Mouse (Mus musculus): ENCODE measurements around the gene Cmas.
A peak's percentile ranks its signal among the peaks of the same experiment; 100 is the strongest.

Cmas gene

DNA sequence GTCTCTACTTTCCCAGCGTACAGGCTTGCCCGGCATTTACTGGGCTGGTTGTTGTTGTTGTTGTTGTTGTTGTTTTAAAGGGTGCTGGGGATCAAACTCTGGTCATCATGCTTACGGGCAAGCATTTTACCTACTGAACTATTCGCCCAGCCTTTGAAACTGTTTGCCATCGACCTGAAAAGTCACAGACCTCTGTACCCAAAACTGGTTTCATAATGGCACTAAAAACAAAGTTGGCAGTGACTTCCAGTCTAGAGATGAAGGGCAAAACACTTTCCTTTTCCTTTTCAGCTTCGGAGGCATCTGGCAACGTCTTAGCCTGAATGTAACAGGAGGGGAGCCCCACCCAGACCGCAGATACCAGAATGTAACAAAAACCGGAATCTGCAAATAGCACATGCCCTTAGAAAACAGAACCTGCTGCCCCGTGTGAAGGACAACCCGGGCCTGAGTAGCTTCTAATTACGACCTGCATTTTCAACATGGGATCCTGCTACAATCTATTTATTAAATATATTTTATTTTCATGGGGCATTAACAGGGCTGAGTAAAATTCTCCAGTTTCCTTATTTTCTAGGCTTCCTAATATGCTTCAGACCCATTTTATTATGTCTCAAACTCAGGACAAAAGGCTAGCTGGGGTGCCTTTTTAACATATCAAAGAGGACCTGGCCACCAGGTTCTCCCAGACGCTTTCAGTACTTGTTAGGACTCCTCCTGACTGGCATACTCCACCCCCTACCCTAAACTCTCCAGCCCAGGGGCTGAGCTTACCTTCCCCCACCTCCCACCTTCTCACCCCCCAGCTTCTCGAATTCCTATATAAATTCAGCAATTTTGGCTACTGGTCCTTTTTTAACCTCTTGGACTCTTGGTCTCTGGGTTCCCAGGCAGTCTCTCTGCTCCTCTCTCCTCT is 3.9 kb upstream of the Cmas start:
- DNase-seq (ENCODE audit: low read depth, low spot score): no peak

- no peak for DNase-seq (ENCODE audit: low read depth, low spot score)
Observed at GRCm38 (mm10) chr6:142757334-142757965, 964 bp downstream of the Cmas start.

GRCm38 (mm10) chr6:142757976-142758375 is 1.5 kb downstream of the Cmas start:
- DNase-seq (ENCODE audit: low read depth, low spot score): no peak

GRCm38 (mm10) chr6:142758562-142758961 is 2.1 kb downstream of the Cmas start:
- DNase-seq (ENCODE audit: low read depth, low spot score): no peak

DNA sequence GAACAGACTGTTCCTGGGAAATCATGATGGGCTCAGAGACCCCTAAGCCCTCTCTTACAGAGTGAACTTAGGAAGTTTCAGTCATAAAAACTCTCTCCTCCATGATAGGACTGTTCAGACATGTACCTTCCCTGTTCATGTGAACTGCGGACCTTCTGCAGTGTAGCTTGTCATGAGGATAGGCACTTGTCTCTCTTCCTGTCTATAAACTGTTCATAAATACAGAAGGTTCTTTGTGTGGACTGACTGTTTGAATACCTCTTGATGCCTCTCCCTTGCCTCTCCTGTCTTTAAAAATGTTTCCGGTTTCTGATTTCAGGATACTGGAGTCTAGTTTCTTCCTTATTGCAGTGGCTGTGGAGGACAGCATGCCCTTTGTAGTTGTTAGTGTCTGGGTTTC is 3.1 kb downstream of the Cmas start:
- DNase-seq (ENCODE audit: low read depth, low spot score): no peak

- no peak for DNase-seq (ENCODE audit: low read depth, low spot score)
Observed at GRCm38 (mm10) chr6:142764933-142765332, 8.4 kb downstream of the Cmas start.

DNA sequence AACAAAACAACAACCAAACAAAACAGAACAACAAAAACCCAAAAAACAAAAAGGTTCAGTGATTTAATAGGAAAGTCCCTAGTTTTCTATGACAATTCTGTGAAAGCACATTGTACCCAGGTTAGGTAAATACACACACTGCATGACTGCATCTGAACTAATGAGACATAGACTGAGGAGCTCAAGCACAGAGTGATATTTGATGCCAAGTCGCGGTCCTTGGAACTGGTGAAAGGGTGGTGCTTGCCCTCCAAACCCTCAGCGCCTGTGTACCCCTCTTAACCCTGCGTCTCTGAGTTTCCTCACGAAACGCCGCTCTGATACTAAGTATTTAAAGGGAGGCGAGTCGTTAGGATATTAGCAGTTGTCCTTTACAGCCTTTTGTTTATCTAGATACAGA is 10.8 kb downstream of the Cmas start:
- no peak for DNase-seq (ENCODE audit: low read depth, low spot score)

- DNase-seq (ENCODE audit: low read depth, low spot score): no peak
Observed at GRCm38 (mm10) chr6:142769896-142770295, 13.4 kb downstream of the Cmas start.

DNA sequence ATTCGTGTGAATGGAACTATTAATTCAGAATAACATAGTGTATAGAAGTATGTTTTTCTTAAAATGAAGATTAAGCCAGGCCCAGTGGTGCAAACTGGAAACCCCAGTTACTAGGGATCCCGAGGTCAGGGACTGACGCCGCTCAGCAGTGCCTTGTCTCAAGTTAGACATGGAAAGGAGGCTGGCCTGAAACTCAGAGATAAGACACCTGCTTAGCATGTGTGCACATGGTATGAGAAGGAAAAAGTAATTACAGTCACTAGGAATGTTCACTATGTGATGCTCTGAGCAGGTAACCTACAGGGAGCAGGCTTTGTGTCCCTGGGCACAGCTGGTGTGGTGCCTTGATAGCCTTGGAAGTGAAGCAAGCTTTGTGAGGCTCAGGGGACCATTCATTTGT is 15.2 kb downstream of the Cmas start:
- no peak for DNase-seq (ENCODE audit: low read depth, low spot score)

- no peak for DNase-seq (ENCODE audit: low read depth, low spot score)
Observed at GRCm38 (mm10) chr6:142773566-142773965, 17.1 kb downstream of the Cmas start.

GRCm38 (mm10) chr6:142776935-142777334 is 20.4 kb downstream of the Cmas start:
- no peak for DNase-seq (ENCODE audit: low read depth, low spot score)

GRCm38 (mm10) chr6:142779045-142779811 is 22.7 kb downstream of the Cmas start:
- DNase-seq (ENCODE audit: low read depth, low spot score): peak; percentile 43

DNA sequence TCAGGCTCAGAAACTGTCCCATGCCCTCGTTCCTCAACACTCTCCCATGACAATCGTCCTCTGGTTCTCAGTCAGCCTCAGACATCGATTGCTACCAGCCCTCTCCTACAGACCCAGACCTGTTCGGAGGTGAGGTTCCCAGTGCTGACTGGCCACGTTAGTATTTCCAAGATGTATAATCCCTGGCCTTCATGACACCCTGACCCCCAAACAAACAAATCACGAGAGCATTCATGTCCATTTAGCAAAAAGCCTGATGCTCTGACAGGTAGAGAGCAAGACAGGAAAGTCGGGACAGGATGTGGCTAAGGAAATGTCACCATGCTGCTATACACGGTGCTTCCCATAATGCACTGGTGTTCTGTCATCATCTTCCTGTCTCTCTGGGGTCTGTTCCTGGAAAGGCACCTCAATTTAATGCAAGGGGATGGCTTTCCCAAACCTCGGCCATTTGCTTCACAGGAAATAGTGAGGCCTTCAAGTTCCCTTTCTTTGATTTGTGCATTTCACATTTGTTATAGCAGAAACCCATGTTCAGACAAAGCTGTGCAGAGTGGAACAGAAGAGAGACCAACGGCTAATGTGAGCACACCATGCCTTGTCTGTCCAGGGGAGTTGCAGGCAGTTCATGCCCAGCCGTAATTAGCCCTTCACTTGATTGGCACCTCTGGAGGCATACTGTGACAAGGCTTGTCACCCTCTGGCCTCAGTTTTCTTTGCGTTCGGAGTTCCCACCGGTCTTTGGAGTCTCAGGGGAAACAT is 23.5 kb downstream of the Cmas start:
- no peak for DNase-seq (ENCODE audit: low read depth, low spot score)

DNA sequence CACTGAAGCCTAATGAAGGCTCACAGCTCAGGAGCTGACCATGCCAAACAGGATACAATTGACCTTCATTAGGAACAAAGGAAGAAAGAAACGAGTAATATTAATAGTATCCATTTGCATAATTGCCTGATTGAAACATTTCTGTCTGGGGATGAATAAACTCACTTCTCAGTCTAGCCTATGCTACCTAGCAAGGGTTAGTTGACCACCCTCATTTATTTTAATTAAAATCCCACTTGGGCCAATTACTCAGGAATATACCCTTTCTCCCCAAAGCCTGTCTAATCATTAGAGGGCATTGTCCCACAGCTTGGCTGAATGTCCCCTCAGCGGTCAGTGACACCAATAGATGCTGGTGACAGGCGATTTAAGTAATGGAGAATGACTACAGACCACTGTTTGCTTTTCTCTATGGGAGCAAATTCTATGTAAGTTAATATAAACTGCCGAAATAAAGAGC is 24.1 kb downstream of the Cmas start:
- no peak for DNase-seq (ENCODE audit: low read depth, low spot score)

DNA sequence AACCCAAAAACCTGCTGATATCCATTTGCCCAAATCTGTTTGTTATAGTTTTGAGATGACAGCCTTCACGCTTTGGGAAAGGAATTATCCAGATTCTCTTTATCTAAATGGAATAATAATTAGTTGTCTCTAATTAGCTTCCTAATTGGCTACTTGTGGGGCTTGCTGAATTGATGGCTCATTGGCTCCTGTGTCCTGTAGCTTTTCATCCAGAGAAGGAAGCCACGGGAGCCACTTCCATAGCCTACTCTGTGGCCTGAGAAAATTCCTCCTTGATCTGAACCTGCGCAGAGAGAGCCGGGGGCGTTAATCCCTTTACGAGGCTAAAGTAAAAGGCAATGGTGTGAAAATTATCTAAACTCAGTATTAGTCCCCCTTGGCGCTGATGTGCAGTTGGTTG is 24.8 kb downstream of the Cmas start:
- DNase-seq (ENCODE audit: low read depth, low spot score): no peak

GRCm38 (mm10) chr6:142785343-142785742 is 28.9 kb downstream of the Cmas start:
- no peak for DNase-seq (ENCODE audit: low read depth, low spot score)

GRCm38 (mm10) chr6:142786106-142786505 is 29.6 kb downstream of the Cmas start:
- no peak for DNase-seq (ENCODE audit: low read depth, low spot score)

DNA sequence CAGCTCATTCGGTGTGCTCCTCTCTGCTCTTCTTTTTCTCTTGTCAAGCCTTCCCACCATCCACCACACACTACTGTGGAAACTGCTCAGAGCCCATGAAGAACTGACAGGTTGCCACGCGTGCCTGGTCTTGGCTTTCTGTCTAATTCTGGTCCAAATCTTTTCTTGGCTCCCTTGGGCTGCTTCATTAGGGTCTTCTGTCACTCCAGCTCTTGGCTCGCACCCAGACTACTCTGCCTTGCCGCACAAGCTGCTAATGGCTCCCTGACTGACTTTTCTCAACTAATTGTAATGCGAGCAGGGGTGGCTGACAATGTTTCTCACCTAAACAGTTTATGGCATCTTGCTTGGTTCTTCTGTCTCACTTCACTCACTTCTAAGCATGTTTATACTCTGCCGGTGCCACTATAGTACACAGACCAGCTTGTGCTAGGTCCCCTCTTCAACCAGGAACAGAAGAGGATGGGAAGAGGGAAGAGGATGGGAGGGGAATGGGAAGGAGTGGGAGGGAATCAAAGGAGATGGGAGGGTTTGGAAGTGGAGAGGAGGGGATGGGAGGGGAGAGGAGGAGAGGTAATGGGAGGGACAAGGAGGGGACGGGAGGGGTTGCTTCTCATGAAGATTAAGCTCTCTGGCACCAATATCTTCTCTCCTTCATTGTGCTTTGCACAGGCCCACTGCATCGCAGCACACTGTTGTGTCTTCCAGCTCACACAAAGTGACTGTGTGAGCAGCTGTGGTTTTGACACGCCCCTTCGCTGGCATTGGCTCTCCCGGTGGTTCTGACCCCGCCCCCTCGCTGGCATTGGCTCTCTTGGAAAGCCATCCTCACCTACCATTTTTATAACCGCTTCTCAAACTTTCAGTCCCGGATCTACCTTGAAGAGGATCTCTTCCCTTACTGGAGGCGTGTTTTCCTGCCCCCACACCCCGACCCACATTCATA is 31.8 kb downstream of the Cmas start:
- peak; percentile 17 for DNase-seq (ENCODE audit: low read depth, low spot score)

DNA sequence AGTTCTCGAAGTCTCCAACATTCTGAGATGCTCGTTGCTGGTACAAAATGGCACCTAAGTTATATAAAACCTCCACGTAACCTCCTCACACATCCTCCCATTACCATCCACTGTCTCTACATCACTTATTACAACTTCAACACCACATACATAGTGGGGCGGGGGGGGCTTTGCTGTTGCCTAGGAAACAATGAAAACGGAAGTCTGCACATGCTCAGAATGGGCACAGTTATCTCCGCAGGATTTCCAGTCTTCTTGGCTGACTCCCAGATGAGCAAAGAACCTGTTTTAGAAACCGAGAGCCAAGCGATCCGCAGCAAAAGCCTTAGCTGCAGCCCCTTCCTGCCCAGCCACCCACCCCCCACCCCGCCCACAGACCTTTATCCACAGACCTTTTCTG is 33.2 kb downstream of the Cmas start:
- DNase-seq (ENCODE audit: low read depth, low spot score): no peak

GRCm38 (mm10) chr6:142792241-142792968 is 35.9 kb downstream of the Cmas start:
- no peak for DNase-seq (ENCODE audit: low read depth, low spot score)
